Mouse (Mus musculus) adrenal gland, adult 2 months (tissue): ENCODE results near the gene Abca15. TPM values are rescaled to one million over a fixed set of nuclear protein-coding genes. Genes with fewer than 3 reads are reported as not detected.
A peak's percentile ranks its signal among the peaks of the same experiment; 100 is the strongest.
"Not testable (repeated sequence)": the region's sequence is repeated elsewhere in the genome, so short reads cannot be mapped to it uniquely, and the experiment has no call there.

ENCODE experiments used
- DNase-seq: peaks from one replicate; pipeline ENCODE4 v3.0.0; 2021
- long read RNA-seq: library from polyadenylated mRNA; stranded (forward); transcript quantifications from one replicate; pipeline ENCODE4 v2.0.0, GENCODE M21; 2021
- polyA plus RNA-seq: library from polyadenylated mRNA; depleted of rRNA; stranded (reverse); fragments of >200 nt; gene quantifications from 2 replicates; pipeline ENCODE4 v1.2.3, GENCODE M21; 2012; rRNA removed
- total RNA-seq, 2 experiments: library from RNA; stranded (reverse); gene quantifications; 2 replicates each; pipeline ENCODE4 v1.2.3; 2021

Gene Abca15
- total RNA-seq, result not detected
- not detected in 2 replicates for polyA plus RNA-seq
- long read RNA-seq, result 0 reads

DNA sequence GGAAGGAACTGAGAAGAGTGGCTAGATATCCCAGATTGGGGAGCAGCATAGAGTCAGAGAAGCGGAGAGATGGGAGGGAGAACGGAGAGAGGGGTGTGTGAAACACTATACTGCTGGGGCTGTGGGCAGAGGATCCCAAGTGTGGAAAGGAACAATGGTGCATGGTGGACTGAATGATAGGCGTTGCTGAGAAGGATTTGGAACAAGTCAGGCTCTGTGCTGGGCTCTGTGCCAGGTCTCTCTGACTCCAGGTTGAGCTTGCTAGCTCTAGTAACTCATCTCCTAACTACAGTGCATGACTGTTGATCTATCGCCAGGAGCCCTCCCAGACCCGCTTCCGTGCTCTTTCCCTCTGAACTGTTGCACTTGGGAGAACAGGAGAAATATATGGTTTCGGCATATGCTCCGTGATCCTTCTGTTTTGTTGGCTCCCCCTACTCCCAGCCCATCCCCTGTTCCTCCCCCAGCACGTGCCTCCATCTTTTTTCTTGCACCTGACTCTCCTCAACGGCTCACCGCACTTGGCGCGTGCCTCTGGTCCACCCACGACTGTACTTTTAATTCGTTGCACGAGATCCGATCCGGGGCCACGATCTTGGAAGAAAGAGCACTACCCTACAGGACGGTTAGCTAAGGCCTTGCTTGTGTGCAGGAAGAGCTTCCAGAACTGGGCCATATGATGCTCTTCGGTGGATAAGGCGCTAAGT, at the start of gene Abca15:
TSS of gene Abca15 (plus strand) at position 584 of the 707 bp plus-strand sequence.
- DNase-seq, result peak; percentile 13

DNA sequence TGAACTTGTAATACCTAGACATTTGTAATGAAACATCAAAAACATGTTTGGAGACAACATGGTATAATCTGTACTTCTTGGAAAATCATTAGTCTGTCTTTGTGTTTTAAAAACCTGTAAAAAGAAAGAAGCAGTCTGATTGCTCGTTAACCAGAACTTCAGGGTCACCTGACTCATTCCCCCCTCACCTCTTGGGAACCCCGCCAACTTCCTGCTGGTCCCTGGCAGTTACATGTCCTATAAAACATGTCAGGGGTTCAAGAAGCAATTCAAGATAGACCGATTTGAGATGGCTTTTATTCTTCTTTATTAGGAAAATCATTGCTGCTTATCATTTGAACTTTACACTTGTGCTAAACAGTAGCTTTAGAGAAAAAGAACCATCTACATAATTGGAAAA, 43.2 kb upstream of the Abca15 start:
- peak; percentile 59 for DNase-seq

GRCm38 (mm10) chr7:120316086-120316485, 12.4 kb upstream of the Abca15 start:
- DNase-seq, result no peak

GRCm38 (mm10) chr7:120322963-120323362, 5.5 kb upstream of the Abca15 start:
- no peak for DNase-seq

DNA sequence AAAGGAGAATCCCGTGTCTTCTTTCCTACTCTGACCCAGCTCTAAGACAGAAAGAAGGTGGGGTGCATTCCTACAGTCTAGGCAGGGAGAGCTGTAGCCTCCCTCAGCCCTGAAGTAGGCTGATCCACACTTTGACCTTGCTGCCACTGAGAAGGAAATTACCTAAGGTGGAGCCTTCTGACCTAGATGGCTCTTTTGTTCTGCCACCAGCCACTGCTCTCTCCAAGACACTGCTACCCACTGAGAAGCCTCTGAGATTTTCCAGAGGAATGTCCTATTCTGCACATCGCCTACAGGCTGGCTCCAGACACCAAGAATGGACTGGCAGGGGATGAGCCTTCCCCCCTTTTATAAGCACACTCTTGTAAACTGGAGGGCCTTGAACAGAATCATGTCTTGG, 2.6 kb upstream of the Abca15 start:
- not testable (repeated sequence) for DNase-seq

GRCm38 (mm10) chr7:120327220-120328073, 1.0 kb upstream of the Abca15 start:
- DNase-seq, result peak; percentile 33

DNA sequence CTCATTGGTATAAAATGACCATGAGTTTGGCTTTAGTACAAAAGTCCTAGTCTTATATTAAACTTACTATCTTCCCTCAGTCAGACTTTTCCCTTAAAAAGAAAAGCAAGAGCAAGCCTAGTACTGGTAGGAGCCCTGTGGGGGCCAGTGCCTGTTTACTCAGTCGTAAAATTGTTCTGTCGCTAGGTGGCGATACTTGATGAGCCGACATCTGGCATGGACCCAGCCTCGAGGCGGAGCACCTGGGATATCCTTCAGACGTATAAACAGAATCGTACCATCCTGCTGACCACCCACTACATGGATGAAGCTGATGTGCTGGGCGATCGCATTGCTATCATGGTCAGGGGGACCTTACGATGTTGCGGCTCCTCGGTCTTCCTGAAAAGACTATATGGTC, 32.7 kb downstream of the Abca15 start:
- no peak for DNase-seq

- DNase-seq, result no peak
Observed at GRCm38 (mm10) chr7:120409447-120409846, 81.0 kb downstream of the Abca15 start, which contains the start of gene Abca16. Abca16 (plus strand) TSS chr7:120409647.

GRCm38 (mm10) chr7:120412391-120412790, 83.9 kb downstream of the Abca15 start:
- no peak for DNase-seq

DNA sequence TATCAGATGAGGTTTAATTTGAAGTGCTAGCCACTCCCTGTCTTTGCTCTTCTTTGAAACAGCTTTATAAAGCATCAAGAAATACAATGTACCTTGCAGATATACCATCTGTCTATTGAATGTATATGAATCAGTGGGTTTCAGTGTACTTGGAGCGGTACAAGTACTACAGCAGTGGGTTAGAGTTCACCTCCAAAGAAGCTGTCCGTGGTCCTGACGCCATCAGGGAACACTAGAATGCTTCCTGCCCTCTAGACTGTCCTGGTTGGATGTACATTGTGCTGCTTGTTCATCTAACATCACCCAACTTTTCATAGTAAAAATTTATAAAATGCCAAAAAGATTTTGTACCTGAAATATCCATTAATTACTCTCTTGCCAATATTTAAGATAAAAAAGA, 98.2 kb downstream of the Abca15 start:
- DNase-seq, result no peak

DNA sequence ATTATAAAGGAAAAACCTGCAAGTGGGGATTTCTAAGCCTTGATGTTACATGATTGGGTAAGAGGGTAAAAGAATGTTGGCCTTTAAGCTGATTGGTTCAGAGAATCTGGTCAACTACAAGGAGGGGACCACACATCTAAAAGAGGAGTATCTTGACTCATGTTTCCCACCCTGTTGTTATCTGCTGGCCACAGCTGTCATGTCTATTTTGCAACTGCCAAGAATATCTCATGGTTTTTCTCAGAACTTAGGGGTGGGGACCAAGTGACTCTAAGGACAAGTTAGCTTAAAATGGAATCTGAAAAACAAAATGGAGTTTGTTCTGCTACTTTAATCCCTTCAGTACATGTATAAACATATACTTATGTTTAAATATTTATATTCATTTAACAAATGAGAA, 103.0 kb downstream of the Abca15 start:
- DNase-seq, result no peak

Other genes with a start within 250 kb of the Abca15 start
- gene Dnah3, start 233.4 kb upstream of the Abca15 start, total RNA-seq, result under 1 TPM; 0.12 to 0.14 TPM
- not detected in 2 replicates for gene Dnah3, start 233.4 kb upstream of the Abca15 start, polyA plus RNA-seq
- gene Tmem159, start 226.3 kb upstream of the Abca15 start, total RNA-seq, result 100 to 1,000 TPM; 111 to 120 TPM
- gene Tmem159, start 226.3 kb upstream of the Abca15 start, polyA plus RNA-seq, result 67.0 and 96.3 TPM in 2 replicates
- gene Zp2, start 183.4 kb upstream of the Abca15 start, total RNA-seq, result not detected
- not detected in 2 replicates for gene Zp2, start 183.4 kb upstream of the Abca15 start, polyA plus RNA-seq
- under 1 TPM; 0.40 to 0.48 TPM for gene Anks4b, start 154.8 kb upstream of the Abca15 start, total RNA-seq
- not detected in 2 replicates for gene Anks4b, start 154.8 kb upstream of the Abca15 start, polyA plus RNA-seq
- gene Crym, start 126.6 kb upstream of the Abca15 start, total RNA-seq, result 10 to 100 TPM in 1 of 2 experiments, under 1 TPM in 1; 0.81 to 11.0 TPM
- 0.71 and 6.7 TPM in 2 replicates for gene Crym, start 126.6 kb upstream of the Abca15 start, polyA plus RNA-seq
- gene Abca14, start 124.7 kb upstream of the Abca15 start, total RNA-seq, result not detected
- not detected in 2 replicates for gene Abca14, start 124.7 kb upstream of the Abca15 start, polyA plus RNA-seq
- gene Abca16, start 81.0 kb downstream of the Abca15 start, total RNA-seq, result not detected
- not detected in 2 replicates for gene Abca16, start 81.0 kb downstream of the Abca15 start, polyA plus RNA-seq